Mouse (Mus musculus) liver, embryonic 14.5 days (tissue): ENCODE data around the gene Slc35f4. TPM values are rescaled to one million over a fixed set of nuclear protein-coding genes. Genes with fewer than 3 reads are reported as not detected.

Experiments used
- ATAC-seq: fragments of 200-750 bp; cut with Nextera tagmentation; 2 replicates; pipeline ENCODE4 v1.8.0; 2017; ENCODE audit warnings: moderate number of reproducible peaks, mild to moderate bottlenecking, moderate library complexity; ENCODE audit not compliant: insufficient read depth
- DNase-seq, 3 experiments: peaks; one replicate each; pipeline ENCODE4 v3.0.0-alpha.2; 2012 to 2013; ENCODE audit warnings: low read depth in 3 of 3, low spot score in 3 of 3
- H3K27ac ChIP-seq: fragments of 300-500 bp; sonication (generic); 2 replicates; pipeline ENCODE4 v1.5.1; 2014; ENCODE audit warnings: moderate library complexity, mild to moderate bottlenecking, control low read depth, inconsistent platforms
- H3K27me3 ChIP-seq: fragments of 300-500 bp; sonication (generic); 2 replicates; pipeline ENCODE4 v1.6.1; 2014; ENCODE audit warnings: mild to moderate bottlenecking, low read length, moderate library complexity; ENCODE audit not compliant: control insufficient read depth, insufficient read depth
- H3K36me3 ChIP-seq: fragments of 300-500 bp; sonication (generic); replicated peaks from 2 replicates; pipeline ENCODE4 v1.6.1; 2014; ENCODE audit warnings: low read depth; ENCODE audit not compliant: control insufficient read depth, insufficient read depth
- H3K4me1 ChIP-seq, 2 experiments: fragments of 200-500 bp in 1 of 2; fragments of 300-500 bp in 1 of 2; sonication (generic) in 1 of 2; replicated peaks; 2 replicates each; pipeline ENCODE4 v1.6.1; 2012 to 2014; ENCODE audit warnings: antibody characterized with exemption in 1 of 2, inconsistent platforms in 1 of 2, low read length in 1 of 2; ENCODE audit not compliant: control insufficient read depth in 2 of 2, insufficient read depth in 2 of 2
- H3K4me2 ChIP-seq: fragments of 300-500 bp; sonication (generic); 2 replicates; pipeline ENCODE4 v1.6.1; 2014; ENCODE audit warnings: low read depth, mild to moderate bottlenecking, control low read depth, moderate library complexity
- H3K4me3 ChIP-seq, 2 experiments: fragments of 200-500 bp in 1 of 2; fragments of 300-500 bp in 1 of 2; sonication (generic) in 1 of 2; 2 replicates each; pipeline ENCODE4 v1.5.1; 2012 to 2014; ENCODE audit warnings: low read depth in 2 of 2, low read length in 2 of 2, mild to moderate bottlenecking in 2 of 2, control low read depth in 1 of 2, inconsistent platforms in 1 of 2, moderate library complexity in 1 of 2; ENCODE audit not compliant: insufficient read depth in 1 of 2
- H3K9ac ChIP-seq: fragments of 300-500 bp; sonication (generic); replicated peaks from 2 replicates; pipeline ENCODE4 v1.6.1; 2014; ENCODE audit warnings: mild to moderate bottlenecking, control low read depth, moderate library complexity
- H3K9me3 ChIP-seq: fragments of 300-500 bp; sonication (generic); 2 replicates; pipeline ENCODE4 v1.6.1; 2016; ENCODE audit warnings: low read length, mixed read lengths; ENCODE audit not compliant: control insufficient read depth
- CTCF ChIP-seq: IDR thresholded peaks from 2 replicates; pipeline ENCODE4 v1.5.1; 2016; ENCODE audit warnings: antibody characterized with exemption, low read depth, control low read depth
- EP300 ChIP-seq: IDR thresholded peaks from 2 replicates; pipeline ENCODE4 v1.6.1; 2016; ENCODE audit warnings: antibody characterized with exemption, low read depth
- WGBS: fragments of 180-500 bp; shearing (Covaris S2); extraction: QIAGEN DNeasy Blood & Tissue Kit; methylation state at CpG from one replicate; pipeline ENCODE4 v1.1.7; 2014; ENCODE audit not compliant: insufficient replicate concordance; 5-methylcytosine and 5-hydroxymethylcytosine counted together
- polyA plus RNA-seq, 2 experiments: library from polyadenylated mRNA; depleted of rRNA in 1 of 2; stranded (reverse) in 1 of 2; unstranded in 1 of 2; fragments of >200 nt; fragmentation: Nextera tagmentation in 1 of 2; extraction: Ambion mirVana in 1 of 2; gene quantifications; 2 replicates each; pipeline versions ENCODE4 v1.2.1 to v1.2.3; 2012 to 2014

Slc35f4 gene
- polyA plus RNA-seq, 2 experiments = not detected

GRCm38 (mm10) chr14:49362161-49362560, 163.7 kb downstream of the Slc35f4 start:
- TF ChIP-seq EP300 (no peak), CTCF (no peak)
- H3K27me3 ChIP-seq = no peaks in the 10 kb centered on the region
- ATAC-seq (no peak), DNase-seq (no peak)
- 43% methylated on average over 2 of the region's 2 CpGs for WGBS
- H3K4me1 ChIP-seq = no peaks in the 10 kb centered on the region
- no peak overlapping the region for H3K9ac ChIP-seq
- no peak overlapping the region for H3K27ac ChIP-seq
- H3K9me3 ChIP-seq = no peaks in the 10 kb centered on the region
- no peak overlapping the region for H3K4me3 ChIP-seq
- H3K4me2 ChIP-seq = no peak overlapping the region
- H3K36me3 ChIP-seq = no peaks in the 10 kb centered on the region

DNA sequence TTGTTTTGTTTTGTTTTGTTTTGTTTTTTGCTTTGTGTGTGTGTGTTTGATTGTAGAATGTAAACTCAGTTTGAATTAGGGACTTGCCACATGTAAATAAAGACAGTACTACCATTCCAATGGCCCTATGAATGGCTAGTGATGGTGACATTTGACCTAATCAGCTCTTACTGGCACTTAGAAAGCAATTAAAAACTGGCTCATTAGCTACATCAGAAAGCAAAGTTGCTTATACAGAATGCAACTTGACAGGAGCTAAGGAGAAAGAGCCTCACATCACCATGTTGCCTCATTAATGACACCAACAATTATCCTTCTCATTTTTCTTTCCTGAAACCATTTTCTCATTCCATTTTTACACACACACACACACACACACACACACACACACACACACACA, 170.3 kb downstream of the Slc35f4 start:
- Histone ChIP-seq H3K36me3 (no peaks in the 10 kb centered on the region), H3K9ac (no peak overlapping the region), H3K27me3 (no peaks in the 10 kb centered on the region), H3K4me1 (no peaks in the 10 kb centered on the region), H3K4me3 (no peak overlapping the region), H3K4me2 (no peak overlapping the region), H3K9me3 (no peaks in the 10 kb centered on the region), H3K27ac (no peak overlapping the region)
- TF ChIP-seq CTCF = no peak
- no peak for TF ChIP-seq EP300
- no peak for DNase-seq
- no peak for ATAC-seq

- H3K4me2 ChIP-seq = no peak overlapping the region
- H3K4me3 ChIP-seq = no peak overlapping the region
- no peak overlapping the region for H3K27ac ChIP-seq
- no peak overlapping the region for H3K9ac ChIP-seq
- H3K9me3 ChIP-seq = no peaks in the 10 kb centered on the region
- no peak for ATAC-seq
- H3K36me3 ChIP-seq = no peaks in the 10 kb centered on the region
- TF ChIP-seq CTCF (peak; percentile 48), EP300 (no peak)
- 50% methylated on average over 1 of the region's 1 CpGs for WGBS
- H3K4me1 ChIP-seq = no peaks in the 10 kb centered on the region
- no peaks in the 10 kb centered on the region for H3K27me3 ChIP-seq
- DNase-seq = no peak
These were observed 177.0 kb downstream of the Slc35f4 start for GRCm38 (mm10) chr14:49348897-49349250.

DNA sequence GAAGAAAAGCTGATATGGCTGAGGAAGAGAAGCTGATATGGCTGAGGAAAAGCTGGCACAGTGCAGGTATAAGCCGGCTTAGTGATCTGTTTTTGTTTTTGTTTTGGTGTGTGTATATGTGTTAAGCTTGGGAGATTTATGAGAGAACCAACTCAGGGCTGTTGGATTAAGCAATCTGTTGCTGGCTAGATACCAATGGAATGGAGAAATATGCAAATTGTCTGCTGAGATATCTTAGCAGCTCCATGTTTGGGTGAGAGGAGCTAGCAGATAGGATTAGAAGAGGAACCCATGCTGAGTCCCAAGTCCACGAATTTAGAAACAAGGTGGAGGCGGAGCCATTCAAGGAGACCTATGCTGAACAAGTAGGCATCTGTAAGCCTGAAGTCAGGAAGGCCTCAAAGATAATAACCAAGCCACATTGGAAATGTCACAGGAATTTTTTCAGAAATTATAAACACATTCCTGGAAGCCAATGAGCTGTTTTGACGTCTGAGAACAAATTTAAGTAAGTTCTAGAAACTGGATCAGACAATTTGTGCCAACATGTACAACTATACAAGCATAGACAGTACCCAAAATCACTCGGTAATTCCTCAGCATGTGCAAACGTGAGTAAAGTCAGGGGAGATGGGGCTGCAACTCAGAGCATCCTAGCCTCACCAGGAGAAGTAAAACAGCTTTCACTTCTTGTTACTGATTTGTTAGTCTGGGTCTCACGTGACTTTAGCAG, 177.5 kb downstream of the Slc35f4 start:
- Histone ChIP-seq H3K4me2 (no peak overlapping the region), H3K36me3 (no peaks in the 10 kb centered on the region), H3K9me3 (no peaks in the 10 kb centered on the region), H3K27me3 (no peaks in the 10 kb centered on the region), H3K4me3 (no peak overlapping the region), H3K4me1 (no peaks in the 10 kb centered on the region), H3K27ac (no peak overlapping the region), H3K9ac (no peak overlapping the region)
- WGBS = 39% methylated on average over 7 of the region's 7 CpGs
- no peak for DNase-seq
- TF ChIP-seq EP300 (no peak), CTCF (no peak)
- ATAC-seq = no peak

DNA sequence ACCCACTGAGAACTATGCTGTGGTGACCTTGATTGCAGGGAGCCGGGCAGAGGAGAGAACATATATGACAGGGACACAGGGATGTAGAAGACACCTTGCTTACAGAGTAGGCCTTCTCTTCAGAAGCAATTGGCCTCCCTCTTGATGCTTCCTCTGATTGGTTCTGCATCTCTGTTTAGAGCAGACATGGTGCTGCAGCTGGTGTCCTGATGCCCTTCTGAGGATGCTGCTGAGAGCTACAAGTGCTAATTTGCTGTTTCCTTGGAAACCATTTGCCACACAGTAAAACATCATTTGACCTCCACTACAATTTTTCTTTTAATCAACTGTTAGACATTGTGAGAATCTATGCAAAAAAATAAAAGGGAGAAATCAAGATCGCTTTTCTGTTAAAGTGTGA, 180.0 kb downstream of the Slc35f4 start:
- no peak for DNase-seq
- no peaks in the 10 kb centered on the region for H3K27me3 ChIP-seq
- no peak overlapping the region for H3K27ac ChIP-seq
- H3K4me1 ChIP-seq = no peaks in the 10 kb centered on the region
- 44% methylated on average over 2 of the region's 2 CpGs for WGBS
- no peak for ATAC-seq
- TF ChIP-seq EP300 = no peak
- no peak for TF ChIP-seq CTCF
- H3K4me3 ChIP-seq = no peak overlapping the region
- H3K4me2 ChIP-seq = no peak overlapping the region
- H3K9me3 ChIP-seq = no peaks in the 10 kb centered on the region
- H3K9ac ChIP-seq = no peak overlapping the region
- H3K36me3 ChIP-seq = no peaks in the 10 kb centered on the region
